Mouse (Mus musculus) hematopoietic stem cell, adult 5-6 weeks (primary cell): ENCODE measurements at regions not wholly inside any gene's neighbourhood (a gene's known extent, or its start where the extent isn't known, plus 50 kb on each side); places are given as distances from the start of the nearest gene placed in this dataset.

Experiments
- ATAC-seq, 2 experiments: fragments of 125-278 bp in 1 of 2; replicated peaks in 1 of 2; 2 replicates each; pipeline ENCODE4 v1.8.0; 2016 to 2017; ENCODE audit warnings: inconsistent platforms in 2 of 2, mild to moderate bottlenecking in 2 of 2, moderate number of reproducible peaks in 2 of 2, low read depth in 1 of 2, moderate TSS enrichment in 1 of 2; ENCODE audit not compliant: low FRiP score in 2 of 2, poor library complexity in 2 of 2, severe bottlenecking in 2 of 2, insufficient read depth in 1 of 2, low TSS enrichment in 1 of 2

DNA sequence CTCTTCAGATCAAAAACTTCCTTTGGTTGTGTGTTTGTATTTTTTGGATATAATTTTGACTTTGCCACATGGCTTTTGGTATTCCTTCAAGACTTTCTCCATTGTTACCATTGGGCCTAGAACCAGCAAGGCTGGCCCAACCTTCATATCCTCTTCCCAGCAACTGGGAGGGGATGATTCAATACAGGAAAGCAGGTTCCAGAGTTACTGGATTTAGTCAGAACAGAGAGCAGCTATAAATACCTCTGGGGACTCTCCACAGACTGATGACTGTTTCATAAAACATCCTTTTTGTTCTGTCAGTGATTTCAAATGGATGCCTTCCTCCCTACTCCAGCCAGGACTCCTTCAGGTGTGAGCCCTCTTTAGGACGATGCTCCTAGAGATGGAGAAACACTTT is 1361.4 kb downstream of the Gsdmc2 start:
- no peak for ATAC-seq

DNA sequence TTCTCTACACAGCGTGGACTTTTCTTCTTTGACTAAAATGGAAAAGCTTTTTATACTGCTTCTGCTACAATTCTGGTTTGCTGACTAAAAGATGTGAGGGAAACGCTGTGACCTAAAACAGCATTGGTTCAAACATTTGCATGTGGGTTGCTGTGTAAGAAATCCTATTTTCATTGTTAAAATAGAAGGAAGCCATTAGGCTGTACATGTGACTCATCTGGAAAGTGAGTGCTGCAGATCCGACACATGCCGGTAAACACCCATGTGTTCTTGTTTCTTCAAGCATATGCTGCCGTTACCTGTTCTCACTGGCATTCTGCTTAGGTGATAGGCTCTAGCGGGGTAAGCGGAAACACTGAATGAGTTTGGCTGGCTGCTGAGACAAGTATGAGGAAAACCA is 1362.6 kb downstream of the Gsdmc2 start:
- no peak for ATAC-seq

DNA sequence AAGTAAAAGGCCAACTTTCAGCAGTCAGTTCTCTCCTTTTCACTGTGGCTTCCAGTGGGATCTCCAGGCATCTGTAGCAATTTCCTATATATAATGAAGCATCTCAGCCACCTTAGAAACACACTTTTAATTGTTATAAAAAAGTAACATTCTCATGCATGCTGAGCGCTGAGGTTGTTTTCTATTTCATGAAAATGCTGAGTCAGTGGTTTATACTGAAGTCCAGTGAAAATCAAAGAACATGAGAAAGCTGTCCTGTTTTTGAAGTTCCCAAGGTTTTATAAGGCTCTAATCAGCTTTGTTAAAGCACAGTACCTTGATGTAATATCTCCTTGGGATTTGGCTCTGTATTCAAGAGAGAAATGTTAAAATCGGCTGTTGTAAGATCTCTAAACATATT is 1367.2 kb downstream of the Gsdmc2 start:
- no peak for ATAC-seq

DNA sequence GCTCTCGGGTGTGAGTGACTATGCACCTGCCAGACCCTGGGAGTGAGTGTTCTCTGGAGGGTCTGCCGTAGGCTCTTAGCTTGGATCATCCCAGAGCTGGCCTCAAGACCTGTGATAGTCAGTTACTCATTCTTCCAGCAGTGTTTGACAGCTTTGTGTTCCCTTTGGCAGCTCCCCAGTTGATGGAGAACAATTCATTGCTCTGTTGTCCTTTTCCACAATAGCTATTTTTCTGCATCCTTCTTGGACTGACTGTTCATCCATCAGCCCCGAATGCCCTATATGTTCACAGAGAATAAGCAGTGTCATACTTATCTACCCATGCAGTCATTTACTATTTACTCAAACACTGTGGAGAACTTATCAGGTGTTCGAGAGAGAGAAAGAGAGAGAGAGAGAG is 1368.5 kb downstream of the Gsdmc2 start:
- no peak for ATAC-seq

DNA sequence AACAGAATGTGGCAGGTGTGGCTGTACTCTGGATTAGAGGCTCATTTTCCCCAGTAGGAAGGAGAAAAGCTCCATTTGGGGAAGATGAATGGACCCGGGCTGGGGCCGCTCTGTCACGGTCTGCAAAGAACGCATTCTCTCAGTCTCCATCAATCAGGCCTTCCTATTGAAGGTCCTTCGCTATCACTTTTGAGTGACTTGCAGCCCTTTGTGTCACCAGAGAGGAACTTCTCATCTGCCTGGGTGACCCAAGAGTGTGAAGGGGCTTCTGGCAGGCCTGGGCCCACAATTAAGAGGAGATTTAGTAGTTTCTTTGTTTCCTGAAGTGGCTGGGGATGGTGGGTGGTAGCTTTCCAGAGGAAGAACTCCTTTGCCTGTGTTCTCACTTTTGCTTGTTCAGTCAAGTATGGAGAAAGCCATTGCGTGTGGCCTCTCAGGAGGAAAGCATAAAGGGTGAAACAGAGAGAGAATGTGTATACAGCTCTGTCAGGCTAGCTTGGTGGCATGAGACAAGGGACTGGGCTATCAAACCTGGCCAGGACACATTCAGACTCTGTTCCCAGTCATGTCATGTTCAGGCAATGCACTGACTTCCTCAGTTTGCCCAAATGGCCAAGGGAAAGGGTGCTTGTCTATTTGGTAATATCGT is 1374.2 kb downstream of the Gsdmc2 start:
- ATAC-seq, result no peak

DNA sequence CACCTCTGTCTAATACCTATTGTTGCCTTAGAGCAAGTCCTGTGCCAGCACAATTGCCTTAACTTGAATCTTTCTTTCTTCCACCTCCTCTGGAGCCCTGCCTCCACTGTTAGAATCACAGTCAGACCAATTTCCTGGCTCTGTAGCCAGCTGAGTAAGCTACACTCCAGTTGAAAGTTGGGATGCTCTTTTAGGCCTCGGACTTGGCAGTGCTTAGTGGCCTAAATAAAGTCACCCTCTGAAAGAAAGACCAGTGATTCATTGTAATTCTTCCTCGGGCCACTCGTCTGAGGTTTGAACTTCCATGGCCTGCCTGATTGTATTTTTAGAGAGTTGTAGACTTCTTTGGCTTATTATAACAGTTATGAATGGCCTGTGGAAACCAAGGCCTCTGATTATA is 1376.9 kb downstream of the Gsdmc2 start:
- no peak for ATAC-seq

DNA sequence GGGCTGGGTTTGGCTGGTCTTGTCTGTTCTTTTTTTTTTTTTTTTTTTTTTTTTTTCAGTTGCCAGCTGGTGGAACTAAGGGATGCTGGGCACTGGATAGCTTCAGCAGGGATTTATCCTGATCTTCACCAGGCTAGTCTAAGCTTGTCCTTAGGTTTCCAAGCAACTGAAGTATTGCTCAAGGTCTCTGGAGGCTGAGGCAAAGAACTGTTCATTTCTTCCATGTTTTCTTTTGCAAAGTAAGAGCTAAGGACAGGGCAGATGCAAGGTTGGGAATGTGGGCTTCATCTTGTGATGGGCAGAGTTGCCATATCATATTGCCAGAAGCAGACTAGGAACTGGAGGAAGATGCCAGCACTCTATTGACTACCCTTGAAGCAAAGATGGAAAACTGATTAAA is 1378.1 kb downstream of the Gsdmc2 start:
- no peak for ATAC-seq

DNA sequence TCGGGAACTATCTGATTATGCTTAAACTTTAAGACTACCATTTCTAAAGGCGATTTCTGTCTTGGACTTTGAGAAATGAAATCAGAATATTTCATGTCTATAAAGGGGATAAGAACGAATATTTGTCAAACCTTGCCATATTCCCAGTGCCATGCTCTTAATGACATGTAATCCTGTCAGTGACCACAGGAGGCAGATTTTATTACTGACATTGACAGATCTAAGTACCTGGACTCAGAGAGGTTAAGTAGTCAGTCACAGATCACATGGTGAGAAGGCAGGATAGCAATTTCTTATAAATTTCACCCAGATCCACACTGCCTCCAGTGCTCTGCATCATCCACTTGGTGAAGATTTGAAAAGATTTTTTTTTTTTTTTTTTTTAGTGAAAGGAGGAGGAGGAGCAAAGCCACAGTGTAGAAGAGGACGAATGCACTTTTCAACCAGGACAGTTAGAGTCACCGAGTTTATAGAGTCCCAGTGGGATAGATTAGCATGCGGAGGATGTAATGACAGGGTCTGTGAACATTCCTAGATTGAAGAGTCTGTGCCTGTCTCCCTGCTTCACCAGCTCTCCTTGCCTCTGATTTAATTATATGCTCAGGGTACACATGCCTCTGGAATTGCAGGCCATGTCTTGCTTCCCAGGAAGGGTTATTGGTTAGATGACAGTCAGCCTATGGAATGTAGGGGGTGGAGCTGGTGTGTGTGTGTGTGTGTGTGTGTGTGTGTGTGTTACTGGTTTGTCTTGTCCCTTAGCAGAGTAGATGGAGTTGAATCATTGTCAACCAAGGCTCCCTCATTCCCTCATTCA is 1379.7 kb downstream of the Gsdmc2 start:
- no peak for ATAC-seq

DNA sequence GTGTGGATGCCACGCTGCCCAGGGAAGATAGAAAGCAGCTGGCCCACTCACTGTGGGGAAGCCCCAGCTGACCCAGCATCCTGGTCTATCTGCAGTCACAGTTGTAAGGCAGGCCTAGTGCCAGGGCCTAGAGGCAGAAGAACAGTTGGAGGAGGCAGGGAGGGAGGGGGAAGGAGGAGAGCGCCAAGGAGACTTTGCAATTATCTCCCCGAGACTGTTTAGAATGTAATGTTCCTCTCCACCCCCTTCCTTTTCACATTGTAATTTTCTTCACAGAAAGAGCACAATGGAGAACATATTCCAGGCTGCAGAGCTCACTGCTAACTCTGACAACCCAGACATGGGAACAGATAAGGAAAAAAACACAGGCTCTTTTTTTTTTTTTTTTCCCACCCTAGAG is 1382.3 kb downstream of the Gsdmc2 start:
- no peak for ATAC-seq

DNA sequence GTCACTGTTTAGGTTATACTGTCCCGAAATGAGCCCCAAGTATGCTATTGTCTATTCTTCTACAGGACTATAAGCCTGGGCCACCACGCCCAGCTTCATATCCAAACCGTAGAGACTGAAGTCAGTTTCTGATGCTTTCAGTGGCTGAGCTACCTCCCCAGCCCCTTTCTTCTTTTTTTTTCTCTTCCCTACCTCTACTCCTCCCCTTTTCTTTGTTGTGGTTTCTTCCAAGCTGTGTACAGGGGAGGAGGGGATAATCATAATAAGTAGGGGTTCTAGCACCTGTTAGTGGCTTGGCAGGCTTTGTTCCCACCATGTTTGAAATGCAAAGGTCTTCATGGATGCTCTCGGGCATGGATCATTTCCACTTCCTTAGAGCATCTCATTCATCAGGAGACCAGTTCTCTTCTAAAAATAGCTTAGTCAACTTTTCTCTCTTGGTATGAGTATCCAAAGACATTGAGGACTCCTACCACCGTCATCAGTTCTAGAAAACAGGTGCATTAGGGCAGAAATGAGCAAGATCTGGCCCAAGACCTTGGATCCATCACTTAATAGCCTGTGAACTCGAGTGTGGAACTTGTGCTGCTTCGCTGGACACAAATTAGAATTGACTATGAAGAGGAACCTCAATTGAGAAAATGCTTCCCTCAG is 1383.5 kb downstream of the Gsdmc2 start:
- no peak for ATAC-seq

DNA sequence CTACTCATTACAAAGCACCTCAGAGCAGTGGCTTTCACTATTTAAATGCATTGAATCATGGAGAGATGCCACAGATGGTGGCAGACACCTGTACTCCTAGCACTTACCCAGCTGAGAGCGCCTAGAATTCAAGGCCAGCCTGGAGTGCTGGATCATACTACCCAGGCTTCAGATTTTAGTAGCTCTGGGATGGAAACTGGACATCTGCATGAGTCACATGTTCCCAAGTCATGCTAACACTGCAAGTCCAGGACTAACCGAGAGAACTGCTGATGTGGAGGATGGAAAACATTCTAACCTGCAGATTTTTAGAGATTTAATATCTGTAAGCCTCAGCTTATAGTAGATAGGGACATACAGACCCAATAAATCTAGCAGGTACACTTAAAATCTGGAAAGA is 1384.3 kb downstream of the Gsdmc2 start:
- no peak for ATAC-seq

DNA sequence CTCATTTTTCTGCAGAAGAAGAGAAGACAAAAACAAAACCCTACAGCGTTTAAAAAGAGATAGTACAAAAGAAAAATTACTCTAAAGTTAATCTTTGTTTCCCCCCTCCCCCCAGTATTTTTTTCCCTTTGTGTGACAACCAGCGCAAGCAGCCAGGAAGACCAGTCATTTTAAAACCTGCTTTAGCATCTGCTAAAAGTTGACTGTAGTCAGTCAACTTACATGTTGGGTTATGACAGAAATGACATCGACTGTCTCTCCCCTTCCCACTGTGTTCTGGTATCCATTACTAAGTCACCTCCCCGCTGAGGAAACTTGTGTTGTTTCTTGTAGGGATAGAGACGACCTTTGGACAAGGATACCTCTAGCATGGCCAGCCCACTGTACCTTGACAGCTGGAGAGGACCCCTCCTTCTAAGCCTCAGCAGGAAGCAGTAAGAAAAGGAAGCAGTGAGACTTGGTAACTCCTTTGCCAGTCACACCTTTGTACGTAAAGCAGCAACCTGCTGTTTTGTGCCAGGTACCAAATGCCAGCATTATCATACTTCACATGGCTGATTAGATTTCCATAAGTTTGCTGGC is 1384.9 kb downstream of the Gsdmc2 start:
- no peak for ATAC-seq

DNA sequence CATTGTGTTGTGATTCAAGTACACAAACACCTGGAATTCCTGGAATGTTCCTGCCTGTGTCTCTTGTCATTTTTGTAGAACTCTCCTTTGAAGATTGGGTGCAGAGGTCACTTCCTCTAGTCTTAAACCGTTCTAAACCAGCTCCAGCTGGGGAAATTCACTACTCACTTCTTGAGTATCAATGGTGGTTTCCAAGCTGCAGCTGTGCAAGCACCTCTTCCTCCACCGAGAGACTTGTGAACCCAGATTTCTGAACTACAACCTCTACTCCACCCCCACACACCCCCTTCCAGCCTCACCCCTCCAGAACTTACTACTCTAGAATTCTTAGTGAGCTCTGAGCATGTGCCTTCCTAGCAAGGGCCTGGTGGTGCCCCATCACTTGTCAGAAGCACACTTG is 1387.0 kb downstream of the Gsdmc2 start:
- ATAC-seq, result no peak

DNA sequence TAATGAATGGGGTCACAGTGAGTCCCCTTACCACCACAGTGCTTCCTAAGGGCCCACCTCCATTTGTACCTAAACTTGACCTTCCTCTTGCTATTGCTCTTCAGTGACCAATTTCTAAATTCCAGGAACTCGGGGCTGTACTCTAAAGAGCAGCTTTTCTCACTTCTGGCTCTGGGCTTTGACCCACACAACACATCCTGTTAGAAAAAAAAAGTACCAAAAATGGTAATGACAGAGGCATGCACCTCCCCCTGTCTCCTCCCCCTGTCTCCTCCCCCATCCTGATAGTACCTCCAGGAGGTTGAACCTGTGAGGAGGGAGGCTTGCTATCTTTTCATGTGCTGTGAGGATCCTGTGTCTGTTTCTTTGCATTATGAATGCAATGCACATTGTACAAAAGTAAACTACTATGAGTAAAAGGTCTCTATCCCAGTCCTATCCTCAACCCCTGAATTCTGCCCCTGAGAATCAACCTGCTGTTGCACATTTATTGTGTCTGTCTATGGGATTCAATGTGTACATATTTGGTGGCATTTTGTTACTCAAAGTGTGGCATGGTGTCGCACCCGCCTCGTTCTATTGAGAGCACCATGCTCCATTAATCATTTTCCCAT is 1387.8 kb downstream of the Gsdmc2 start:
- no peak; a peak in 1 of 4 replicates for ATAC-seq

DNA sequence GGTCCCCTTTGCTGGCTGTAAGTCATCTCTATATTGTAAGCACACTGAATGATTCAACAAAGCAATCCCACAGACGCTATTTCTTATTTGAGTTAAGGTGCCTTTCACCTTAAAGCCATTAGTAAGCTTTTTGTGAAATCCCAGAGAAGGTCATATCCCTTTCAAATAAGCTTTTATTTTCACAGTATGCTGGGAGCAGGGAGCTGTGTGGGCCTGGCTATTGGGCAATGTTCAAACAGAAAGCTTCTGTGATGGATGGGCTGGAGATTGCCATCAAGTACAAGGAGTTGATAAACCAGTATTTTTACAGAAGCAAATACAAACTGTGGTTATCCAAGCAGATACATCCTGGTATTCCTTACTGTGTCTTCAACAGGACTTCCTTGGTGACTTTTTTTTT is 1389.0 kb downstream of the Gsdmc2 start:
- ATAC-seq, result no peak

DNA sequence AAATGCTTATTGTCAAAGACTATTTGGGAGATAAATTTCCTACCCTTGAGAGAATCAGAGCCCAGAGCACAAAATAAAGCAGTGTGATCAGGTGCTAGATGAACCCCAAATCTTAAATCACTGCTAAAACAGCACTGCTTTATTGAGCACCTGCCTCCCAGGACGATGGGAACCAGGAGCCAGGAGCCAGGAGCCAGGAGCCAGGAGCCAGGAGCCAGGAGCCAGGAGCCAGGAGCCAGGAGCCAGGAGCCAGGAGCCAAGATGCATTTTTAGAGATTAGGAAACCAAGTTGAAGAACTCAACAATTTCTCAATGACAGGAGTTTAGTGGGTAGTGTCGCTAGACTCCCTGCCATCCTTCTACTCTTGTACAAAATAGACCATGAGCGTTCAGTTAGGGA is 1396.9 kb downstream of the Gsdmc2 start:
- no peak for ATAC-seq

DNA sequence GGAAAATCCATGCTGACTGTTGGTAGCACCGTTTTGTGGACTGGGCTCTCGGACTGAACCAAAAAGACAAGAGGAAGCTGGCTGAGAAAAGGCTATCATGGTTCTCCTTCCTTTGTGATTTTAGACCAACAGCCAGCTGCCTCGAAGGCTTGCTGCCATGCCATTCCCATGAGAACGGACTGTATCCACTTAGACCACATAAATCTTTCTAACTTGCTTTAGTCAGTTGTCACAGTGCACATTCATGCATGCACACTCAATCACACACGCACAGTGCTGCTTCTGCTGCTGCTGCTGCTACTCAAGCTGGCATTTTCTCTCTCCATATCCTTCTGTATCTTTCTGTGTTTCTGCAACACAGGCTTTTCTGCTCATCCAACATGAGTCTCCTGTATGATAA is 1405.8 kb downstream of the Gsdmc2 start:
- ATAC-seq, result no peak

DNA sequence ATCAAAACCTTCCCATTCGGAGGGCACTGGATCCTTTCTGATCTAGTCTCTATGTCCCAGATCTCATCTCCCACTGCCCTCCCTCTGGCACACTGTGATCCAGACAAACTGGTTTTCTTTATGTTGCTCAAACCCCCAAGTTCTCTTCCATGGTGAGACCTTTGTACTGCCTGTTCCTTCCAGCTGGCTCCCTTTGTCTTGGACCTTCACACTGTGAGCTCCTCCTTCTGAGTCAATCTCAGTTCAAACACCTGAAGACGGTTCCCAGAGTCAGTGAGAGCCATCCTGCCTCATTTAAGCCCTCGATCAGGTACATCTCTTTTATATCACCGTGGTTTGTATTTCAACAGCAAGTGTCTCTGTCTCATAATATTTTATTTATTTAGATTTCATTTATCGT is 1408.3 kb downstream of the Gsdmc2 start:
- ATAC-seq, result no peak
